Mouse (Mus musculus) forebrain, postnatal 0 days (tissue): ENCODE measurements around the gene Hspb6. TPM values are rescaled to one million over a fixed set of nuclear protein-coding genes. Genes with fewer than 3 reads are reported as not detected.
A peak's percentile ranks its signal among the peaks of the same experiment; 100 is the strongest.

Experiments
- ATAC-seq: fragments of 200-750 bp; cut with Nextera tagmentation; 2 replicates; pipeline ENCODE4 v1.8.0; 2017; ENCODE audit warnings: mild to moderate bottlenecking, moderate library complexity
- DNase-seq: peaks from one replicate; pipeline ENCODE4 v3.0.0-alpha.2; 2015
- H3K27ac ChIP-seq: fragments of 300-500 bp; sonication (generic); 2 replicates; pipeline ENCODE4 v1.5.1; 2014; ENCODE audit warnings: low read depth, mild to moderate bottlenecking, antibody characterized with exemption, low read length, moderate library complexity, mixed read lengths
- H3K27me3 ChIP-seq: fragments of 300-500 bp; sonication (generic); 2 replicates; pipeline ENCODE4 v1.6.1; 2014; ENCODE audit warnings: mild to moderate bottlenecking, low read length, mixed read lengths; ENCODE audit not compliant: insufficient read depth
- H3K36me3 ChIP-seq: fragments of 300-500 bp; sonication (generic); 2 replicates; pipeline ENCODE4 v1.6.1; 2014; ENCODE audit warnings: mild to moderate bottlenecking, moderate library complexity; ENCODE audit not compliant: insufficient read depth
- H3K4me1 ChIP-seq: fragments of 300-500 bp; sonication (generic); 2 replicates; pipeline ENCODE4 v1.6.1; 2014; ENCODE audit warnings: antibody characterized with exemption; ENCODE audit not compliant: insufficient read depth
- H3K4me2 ChIP-seq: fragments of 300-500 bp; sonication (generic); 2 replicates; pipeline ENCODE4 v1.6.1; 2014; ENCODE audit warnings: low read depth, mild to moderate bottlenecking, moderate library complexity
- H3K4me3 ChIP-seq: fragments of 300-500 bp; sonication (generic); 2 replicates; pipeline ENCODE4 v1.5.1; 2014; ENCODE audit warnings: low read depth, low read length, mixed read lengths
- H3K9ac ChIP-seq: fragments of 300-500 bp; sonication (generic); 2 replicates; pipeline ENCODE4 v1.6.1; 2014; ENCODE audit warnings: mild to moderate bottlenecking
- H3K9me3 ChIP-seq: fragments of 300-500 bp; sonication (generic); 2 replicates; pipeline ENCODE4 v1.6.1; 2016; ENCODE audit warnings: low read length
- CTCF ChIP-seq: sonication (generic); IDR thresholded peaks from 2 replicates; pipeline ENCODE4 v1.5.1; 2016; ENCODE audit warnings: antibody characterized with exemption, control low read depth, low read depth
- WGBS: fragments of 180-500 bp; shearing (Covaris S2); extraction: QIAGEN DNeasy Blood & Tissue Kit; methylation state at CpG from one replicate; pipeline ENCODE4 v1.1.7; 2014; 5-methylcytosine and 5-hydroxymethylcytosine counted together
- polyA plus RNA-seq: library from polyadenylated mRNA; unstranded; fragments of >200 nt; fragmentation: Nextera tagmentation; extraction: Ambion mirVana; gene quantifications from 2 replicates; pipeline ENCODE4 v1.2.1, GENCODE M21; 2015
- total RNA-seq: library from RNA; depleted of rRNA; stranded (reverse); fragments of >200 nt; gene quantifications from 2 replicates; pipeline ENCODE4 v1.2.3, GENCODE M21; 2014

The Hspb6 gene
- total and polyA plus RNA-seq, 2 experiments from 2014 or later, result 4.1 to 14.0 TPM

GRCm38 (mm10) chr7:30560296-30560695, 8.3 kb downstream of the Hspb6 start:
- no peak for TF ChIP-seq CTCF
- Histone ChIP-seq H3K4me3 (no peak overlapping the region), H3K27ac (no peak overlapping the region), H3K4me2 (no peak overlapping the region; the same call in 1 of the 2 replicates), H3K27me3 (no peaks in the 10 kb centered on the region), H3K4me1 (peaks cover 11% of the 10 kb centered on the region), H3K9me3 (no peaks in the 10 kb centered on the region), H3K36me3 (peaks cover 22% of the 10 kb centered on the region), H3K9ac (no peak overlapping the region)
- WGBS, result 73% methylated on average over 2 of the region's 2 CpGs
- no peak for ATAC-seq
- DNase-seq, result no peak

GRCm38 (mm10) chr7:30562526-30563116, 10.6 kb downstream of the Hspb6 start:
- Histone ChIP-seq H3K9ac (peak overlapping the region; percentile 43), H3K4me2 (peak overlapping the region; percentile 83), H3K9me3 (no peaks in the 10 kb centered on the region), H3K4me1 (peaks cover 11% of the 10 kb centered on the region), H3K4me3 (peak overlapping the region; percentile 83), H3K27ac (peak overlapping the region; percentile 91; the same call in 1 of the 2 replicates), H3K36me3 (peaks cover 19% of the 10 kb centered on the region), H3K27me3 (no peaks in the 10 kb centered on the region)
- DNase-seq (no peak), ATAC-seq (no peak)
- 2% methylated on average over 27 of the region's 27 CpGs for WGBS
- TF ChIP-seq CTCF, result no peak

GRCm38 (mm10) chr7:30563117-30563905, 11.3 kb downstream of the Hspb6 start, which contains the start of the genes U2af1l4, Gm49396 and Psenen:
Gene U2af1l4, plus strand, starts transcription at chr7:30563301.
Gene Gm49396, plus strand, starts transcription at chr7:30563344.
Gene Psenen, minus strand, starts transcription at chr7:30563627.
- TF ChIP-seq CTCF, result no peak
- Histone ChIP-seq H3K4me2 (peak within 1 kb of the TSS; percentile 83), H3K9me3 (no peaks in the 10 kb centered on the region), H3K27me3 (no peaks in the 10 kb centered on the region), H3K36me3 (peaks cover 24% of the 10 kb centered on the region), H3K9ac (peak within 1 kb of the TSS; percentile 83), H3K4me3 (peak within 1 kb of the TSS; percentile 83), H3K4me1 (peaks cover 10% of the 10 kb centered on the region), H3K27ac (peak within 1 kb of the TSS; percentile 91)
- 2% methylated on average over 45 of the region's 45 CpGs for WGBS
- peak; percentile 93 for ATAC-seq
- peak; percentile 99 for DNase-seq

GRCm38 (mm10) chr7:30563906-30564280, 11.9 kb downstream of the Hspb6 start:
- Histone ChIP-seq H3K27me3 (no peaks in the 10 kb centered on the region), H3K9ac (peak overlapping the region; percentile 83), H3K36me3 (peaks cover 30% of the 10 kb centered on the region), H3K27ac (peak overlapping the region; percentile 91), H3K4me1 (peaks cover 4% of the 10 kb centered on the region), H3K9me3 (no peaks in the 10 kb centered on the region), H3K4me3 (peak overlapping the region; percentile 83), H3K4me2 (peak overlapping the region; percentile 83)
- DNase-seq (no peak), ATAC-seq (no peak)
- 27% methylated on average over 6 of the region's 6 CpGs for WGBS
- no peak for TF ChIP-seq CTCF

- 97% methylated on average over 12 of the region's 12 CpGs for WGBS
- no peaks in the 10 kb centered on the region; the same call in 1 of the 2 replicates for H3K4me1 ChIP-seq
- no peak for DNase-seq
- H3K9me3 ChIP-seq, result no peaks in the 10 kb centered on the region
- no peak within 1 kb of the TSS for H3K27ac ChIP-seq
- no peak within 1 kb of the TSS for H3K9ac ChIP-seq
- no peak for ATAC-seq
- TF ChIP-seq CTCF, result no peak
- H3K4me2 ChIP-seq, result peak within 1 kb of the TSS; percentile 83; the same call in 1 of the 2 replicates
- no peak within 1 kb of the TSS for H3K4me3 ChIP-seq
- peaks cover 41% of the 10 kb centered on the region for H3K36me3 ChIP-seq
- H3K27me3 ChIP-seq, result no peaks in the 10 kb centered on the region
These were observed 13.1 kb downstream of the Hspb6 start, which contains the start of gene Igflr1 for GRCm38 (mm10) chr7:30564970-30565571. Gene Igflr1, plus strand, starts transcription at chr7:30565427.

GRCm38 (mm10) chr7:30566033-30566432, 14.1 kb downstream of the Hspb6 start:
- H3K9me3 ChIP-seq, result no peaks in the 10 kb centered on the region
- no peak overlapping the region for H3K4me2 ChIP-seq
- no peak for TF ChIP-seq CTCF
- ATAC-seq (no peak), DNase-seq (no peak)
- H3K36me3 ChIP-seq, result peaks cover 51% of the 10 kb centered on the region
- H3K4me1 ChIP-seq, result no peaks in the 10 kb centered on the region; the same call in 1 of the 2 replicates
- H3K9ac ChIP-seq, result no peak overlapping the region
- no peak overlapping the region for H3K27ac ChIP-seq
- WGBS, result 91% methylated on average over 9 of the region's 9 CpGs
- H3K4me3 ChIP-seq, result no peak overlapping the region
- no peaks in the 10 kb centered on the region for H3K27me3 ChIP-seq
